Mouse (Mus musculus): ENCODE measurements around the gene Mycbp. TPM values are rescaled to one million over a fixed set of nuclear protein-coding genes. Genes with fewer than 3 reads are reported as not detected.

Mycbp gene
- 17.6 to 21.5 TPM (median 20.6 TPM) in 3 replicates for total RNA-seq (2017)

DNA sequence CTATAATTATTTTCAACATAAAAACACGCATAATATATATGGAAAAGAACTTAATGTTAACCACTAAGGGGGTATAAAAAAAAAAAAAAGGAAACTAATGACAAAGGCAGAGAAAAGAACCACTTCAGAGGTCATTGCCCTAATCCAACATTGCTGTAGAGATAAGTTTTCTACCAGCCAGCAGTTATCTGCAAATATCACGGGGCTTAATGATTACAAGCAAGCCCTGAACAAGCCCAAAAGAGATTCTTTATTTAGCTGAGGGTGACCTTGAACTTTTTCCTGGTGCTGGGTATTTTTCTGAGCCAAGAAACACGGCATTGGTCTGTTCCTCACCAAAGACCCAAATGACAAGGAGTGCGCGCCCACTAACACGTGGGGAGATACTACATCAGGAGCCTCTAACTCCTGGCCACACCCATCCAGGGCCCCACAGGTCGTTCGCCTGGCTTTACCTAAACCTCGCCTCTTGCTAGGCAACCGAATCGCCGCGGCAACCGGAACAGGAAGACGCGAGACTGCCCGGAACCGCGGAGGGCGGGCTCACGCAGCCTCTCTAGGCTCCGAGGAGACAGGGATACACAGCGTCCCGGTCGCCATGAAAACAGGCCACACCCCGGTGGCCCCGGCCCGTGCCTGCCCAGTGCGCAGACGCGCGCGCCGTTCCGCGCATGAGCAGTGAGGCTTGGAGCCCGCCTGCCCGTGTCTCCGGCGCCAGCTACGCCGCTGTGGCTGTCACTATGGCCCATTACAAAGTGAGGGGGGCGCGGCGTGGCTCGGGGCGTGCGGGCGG is at the start of gene Mycbp:
TSS of gene Mycbp (plus strand) at position 500 of the 793 bp plus-strand sequence.
- ATAC-seq (replicated peaks; ENCODE audit: insufficient number of reproducible peaks, low FRiP score, low TSS enrichment, poor library complexity, severe bottlenecking): peak; percentile 98

DNA sequence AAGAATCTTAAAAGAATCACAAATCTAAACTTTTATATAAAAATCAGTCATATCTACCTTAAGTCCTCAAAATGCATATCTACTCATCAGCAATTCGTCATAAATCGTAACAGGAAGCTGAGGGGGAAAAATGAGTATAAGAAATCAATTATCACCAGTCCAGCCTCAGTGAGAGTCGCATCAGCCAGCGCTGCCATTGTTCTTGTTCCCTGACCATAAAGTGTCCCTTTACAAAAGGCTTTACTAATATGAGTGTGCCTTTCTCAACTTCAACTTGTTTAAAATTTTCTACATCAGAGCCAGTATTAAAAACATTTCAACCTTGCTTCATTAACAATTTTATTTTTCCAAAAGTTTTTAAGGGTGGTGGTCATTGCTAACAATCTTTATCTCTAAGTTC is 47.7 kb upstream of the Mycbp start:
- no peak for ATAC-seq (replicated peaks; ENCODE audit: insufficient number of reproducible peaks, low FRiP score, low TSS enrichment, poor library complexity, severe bottlenecking)

DNA sequence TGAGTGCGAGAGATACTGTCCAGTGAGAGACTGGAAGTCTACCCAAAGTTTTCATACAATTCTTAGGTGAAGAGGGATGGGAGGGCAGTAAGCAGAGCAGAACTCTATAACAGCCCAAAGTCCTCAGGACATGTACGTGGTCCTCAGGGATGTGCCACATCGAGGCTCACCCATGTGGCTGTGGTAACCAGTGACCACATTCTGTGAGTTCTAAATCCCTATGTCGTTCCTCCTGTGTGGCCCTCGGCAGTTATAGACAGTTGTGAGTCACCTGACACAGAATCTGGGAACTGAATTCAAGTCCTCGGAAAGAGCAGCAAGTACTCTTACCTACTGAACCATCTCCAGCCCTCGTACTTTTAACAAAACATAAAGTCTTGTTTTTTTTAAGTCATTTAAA is 46.5 kb upstream of the Mycbp start:
- no peak for ATAC-seq (replicated peaks; ENCODE audit: insufficient number of reproducible peaks, low FRiP score, low TSS enrichment, poor library complexity, severe bottlenecking)

DNA sequence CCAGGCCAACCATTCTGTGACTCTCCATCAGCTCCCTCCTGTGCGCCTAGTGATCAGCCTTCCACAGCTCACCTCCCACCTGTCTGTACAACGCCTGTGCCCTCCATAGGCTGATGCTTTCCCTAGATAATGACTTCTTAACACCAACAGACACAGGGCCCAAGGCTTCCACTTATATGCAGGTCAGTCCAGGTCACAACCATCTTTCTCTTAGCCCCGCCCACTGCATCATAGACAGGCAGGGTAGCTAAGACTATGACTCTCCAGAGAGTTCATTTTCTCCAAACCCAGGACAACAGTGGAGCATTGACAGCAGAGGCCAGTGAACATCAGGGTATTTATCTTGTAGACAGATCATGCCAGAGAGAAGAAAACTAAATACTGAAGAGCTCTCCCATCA is 45.3 kb upstream of the Mycbp start, which contains the start of gene 4933427I04Rik:
TSS of gene 4933427I04Rik (plus strand) at position 301 of the 400 bp plus-strand sequence.
- ATAC-seq (replicated peaks; ENCODE audit: insufficient number of reproducible peaks, low FRiP score, low TSS enrichment, poor library complexity, severe bottlenecking): no peak

DNA sequence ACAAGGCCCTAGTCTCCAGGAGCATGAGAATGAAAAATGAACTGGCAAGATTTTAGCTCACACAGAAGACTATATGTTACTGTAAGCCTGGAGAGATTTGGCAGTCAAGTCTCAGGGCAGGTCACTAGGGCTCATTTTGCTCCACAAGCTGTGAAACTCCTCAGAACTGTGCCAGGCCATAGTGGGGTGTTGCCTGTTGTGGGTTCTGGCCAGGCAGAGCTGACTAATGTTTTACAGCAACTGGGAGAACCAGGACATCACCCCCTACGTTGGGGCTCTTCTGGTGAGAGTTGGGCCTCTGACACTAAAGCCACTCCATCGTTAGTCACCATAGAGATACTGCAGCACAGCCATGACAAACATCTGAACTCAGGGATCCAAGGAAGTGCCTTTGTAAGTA is 44.8 kb upstream of the Mycbp start:
- ATAC-seq (replicated peaks; ENCODE audit: insufficient number of reproducible peaks, low FRiP score, low TSS enrichment, poor library complexity, severe bottlenecking): no peak

DNA sequence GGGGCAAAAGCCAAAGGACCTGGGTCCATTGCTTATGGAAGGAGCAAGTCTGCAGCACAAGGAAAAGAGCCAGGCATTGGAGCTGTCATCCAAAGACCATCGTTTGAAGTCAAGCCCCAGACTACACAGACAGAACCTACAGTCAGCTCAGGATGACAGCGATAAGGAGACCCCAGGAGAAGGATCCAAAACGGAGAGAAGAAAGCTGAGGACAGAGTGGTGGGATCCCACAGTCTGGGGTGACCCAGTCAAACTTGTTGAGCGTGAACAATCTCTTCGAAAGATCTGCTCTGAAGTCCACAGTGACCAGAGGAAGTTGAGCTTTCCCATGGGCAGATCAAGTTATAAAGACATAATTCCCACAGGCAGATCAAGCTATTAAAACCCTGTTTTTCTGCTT is 44.0 kb upstream of the Mycbp start:
- ATAC-seq (replicated peaks; ENCODE audit: insufficient number of reproducible peaks, low FRiP score, low TSS enrichment, poor library complexity, severe bottlenecking): no peak

DNA sequence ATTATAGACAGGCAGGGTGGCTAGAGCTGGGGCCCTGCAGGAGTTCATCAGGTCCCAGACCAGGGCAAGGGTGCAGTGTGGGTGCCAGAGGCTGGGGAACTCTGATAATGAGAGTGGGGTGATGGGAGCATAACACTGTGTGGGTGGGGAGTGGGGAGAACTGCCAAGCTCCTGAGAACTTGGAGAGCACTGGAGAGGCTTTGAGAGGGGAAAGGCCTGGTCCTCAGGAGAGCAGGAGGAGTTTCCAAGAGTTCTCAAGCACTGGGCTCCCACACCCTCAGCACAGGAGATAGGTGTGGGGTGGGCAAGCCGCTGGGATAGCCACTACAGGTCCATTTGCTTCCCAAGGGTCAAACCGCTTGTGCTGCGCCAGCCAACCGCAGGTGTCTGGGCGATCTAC is 10.9 kb upstream of the Mycbp start:
- ATAC-seq (replicated peaks; ENCODE audit: insufficient number of reproducible peaks, low FRiP score, low TSS enrichment, poor library complexity, severe bottlenecking): no peak

DNA sequence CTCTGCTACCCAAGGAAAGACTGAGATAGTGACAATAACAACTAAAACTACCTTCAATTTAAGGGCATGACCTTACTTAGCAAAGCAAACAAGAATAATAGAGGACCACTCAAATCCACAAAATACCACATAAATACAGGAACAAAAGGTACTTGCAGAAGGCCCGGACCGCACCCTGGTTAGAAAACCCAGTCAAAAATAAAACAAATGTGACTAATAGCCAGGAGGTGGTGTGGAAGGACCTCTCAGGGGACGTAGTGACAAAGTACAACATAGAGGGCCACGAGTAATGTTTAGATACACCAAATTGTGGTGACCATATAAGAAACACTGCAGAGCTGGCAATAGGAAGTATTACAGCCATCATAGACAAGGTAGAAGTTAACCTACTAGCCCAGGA is 10.3 kb upstream of the Mycbp start:
- no peak for ATAC-seq (replicated peaks; ENCODE audit: insufficient number of reproducible peaks, low FRiP score, low TSS enrichment, poor library complexity, severe bottlenecking)

DNA sequence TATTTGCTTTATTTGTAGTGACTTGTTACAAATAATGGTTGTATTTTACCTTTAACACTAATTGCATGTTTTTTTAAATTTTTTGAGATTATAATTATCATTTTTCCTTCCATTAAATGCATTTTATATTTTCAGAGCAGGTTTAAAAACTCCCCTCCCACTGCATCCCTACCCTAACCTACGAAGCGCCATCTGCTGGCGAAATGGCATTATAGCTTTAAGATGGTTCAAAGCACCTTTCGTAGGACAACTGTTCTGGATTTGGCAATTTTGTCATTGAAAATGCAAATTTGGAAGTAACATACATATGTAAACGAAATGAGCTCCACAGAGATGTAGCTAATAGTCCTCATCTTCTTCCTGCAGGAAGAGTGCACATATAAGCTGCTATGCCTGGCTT is 5.9 kb upstream of the Mycbp start:
- no peak for ATAC-seq (replicated peaks; ENCODE audit: insufficient number of reproducible peaks, low FRiP score, low TSS enrichment, poor library complexity, severe bottlenecking)

DNA sequence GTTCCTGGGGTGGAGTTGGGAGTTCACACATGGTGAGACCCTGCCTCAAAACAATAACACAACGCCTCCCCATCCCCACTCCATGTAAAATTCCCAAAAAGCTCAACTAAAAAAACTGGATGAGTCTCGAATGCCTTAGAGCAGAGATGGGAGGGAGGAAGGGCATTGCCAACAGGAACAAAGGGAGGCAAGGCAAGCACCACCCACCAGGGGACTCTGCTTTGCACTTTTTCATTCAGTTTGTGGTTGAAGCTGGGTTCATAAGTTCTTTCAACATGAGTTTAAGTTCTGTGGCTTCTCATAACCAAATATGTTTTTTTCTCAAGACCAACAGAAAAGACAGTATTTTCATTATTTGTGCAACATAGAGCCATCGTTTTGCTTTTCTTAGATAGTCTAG is 1.2 kb upstream of the Mycbp start:
- ATAC-seq (replicated peaks; ENCODE audit: insufficient number of reproducible peaks, low FRiP score, low TSS enrichment, poor library complexity, severe bottlenecking): no peak

DNA sequence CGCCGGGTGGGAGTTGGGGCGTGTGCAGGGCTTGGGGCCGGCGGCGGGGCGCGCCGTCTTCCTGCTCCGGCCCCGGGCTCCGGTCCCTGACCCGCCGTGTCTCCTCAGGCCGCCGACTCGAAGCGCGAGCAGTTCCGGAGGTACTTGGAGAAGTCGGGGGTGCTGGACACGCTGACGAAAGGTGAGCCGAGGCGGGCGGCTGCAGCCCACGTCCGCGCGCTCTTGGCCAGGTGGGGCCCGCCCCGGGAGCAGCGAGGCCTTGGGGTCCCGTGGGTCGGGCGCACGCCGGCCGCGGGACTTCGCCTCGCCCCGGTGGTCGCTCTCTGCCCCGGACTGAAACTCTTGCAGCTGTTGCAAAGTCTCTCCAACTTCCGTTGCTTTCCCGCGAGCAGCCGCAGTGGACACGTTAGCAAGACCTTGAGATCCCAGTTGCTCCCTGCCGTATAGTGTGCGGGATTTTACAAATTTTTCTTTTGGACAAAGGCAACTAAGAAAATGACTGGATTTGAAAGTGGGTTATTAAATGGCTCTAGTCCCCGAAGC is 565 bp downstream of the Mycbp start:
- ATAC-seq (replicated peaks; ENCODE audit: insufficient number of reproducible peaks, low FRiP score, low TSS enrichment, poor library complexity, severe bottlenecking): no peak; the same call in 1 of the 2 replicates

DNA sequence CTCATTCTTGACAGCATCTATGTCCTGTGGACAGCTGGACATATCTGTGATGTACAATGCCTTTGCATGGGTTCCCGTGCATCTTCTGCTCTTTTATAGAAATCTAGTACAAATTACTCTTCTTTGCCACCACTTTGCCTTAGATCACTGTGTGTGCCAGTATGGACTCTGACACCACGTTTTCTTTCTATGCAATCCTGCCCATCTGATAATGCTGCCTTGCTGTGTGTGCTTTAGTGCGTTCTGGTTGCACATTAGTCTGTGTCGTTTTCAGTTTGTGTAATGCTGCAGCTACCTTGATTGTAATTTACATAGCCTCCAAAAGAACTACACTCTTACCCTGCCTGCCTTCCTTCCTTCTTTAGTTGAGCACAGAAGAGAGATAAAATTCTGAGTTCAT is 6.9 kb downstream of the Mycbp start:
- ATAC-seq (replicated peaks; ENCODE audit: insufficient number of reproducible peaks, low FRiP score, low TSS enrichment, poor library complexity, severe bottlenecking): no peak

DNA sequence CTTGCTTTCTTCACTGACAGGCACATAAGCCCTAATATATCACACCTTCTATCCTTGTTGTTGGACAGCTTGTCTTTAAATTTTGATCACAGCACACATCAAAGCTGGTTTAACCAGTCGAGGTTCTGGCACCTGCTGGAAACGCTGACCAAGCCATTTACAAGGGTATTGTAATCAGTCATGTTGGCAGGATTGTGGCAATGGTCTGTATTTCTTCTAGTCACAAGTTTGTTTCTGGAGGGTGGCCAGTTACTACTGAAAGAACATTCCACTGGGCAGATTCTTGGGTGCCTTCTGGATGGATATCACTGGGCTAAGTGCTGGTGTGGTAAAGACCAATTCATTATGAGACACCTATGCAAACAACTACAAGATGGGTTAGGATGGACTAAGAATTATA is 7.8 kb downstream of the Mycbp start:
- no peak for ATAC-seq (replicated peaks; ENCODE audit: insufficient number of reproducible peaks, low FRiP score, low TSS enrichment, poor library complexity, severe bottlenecking)

DNA sequence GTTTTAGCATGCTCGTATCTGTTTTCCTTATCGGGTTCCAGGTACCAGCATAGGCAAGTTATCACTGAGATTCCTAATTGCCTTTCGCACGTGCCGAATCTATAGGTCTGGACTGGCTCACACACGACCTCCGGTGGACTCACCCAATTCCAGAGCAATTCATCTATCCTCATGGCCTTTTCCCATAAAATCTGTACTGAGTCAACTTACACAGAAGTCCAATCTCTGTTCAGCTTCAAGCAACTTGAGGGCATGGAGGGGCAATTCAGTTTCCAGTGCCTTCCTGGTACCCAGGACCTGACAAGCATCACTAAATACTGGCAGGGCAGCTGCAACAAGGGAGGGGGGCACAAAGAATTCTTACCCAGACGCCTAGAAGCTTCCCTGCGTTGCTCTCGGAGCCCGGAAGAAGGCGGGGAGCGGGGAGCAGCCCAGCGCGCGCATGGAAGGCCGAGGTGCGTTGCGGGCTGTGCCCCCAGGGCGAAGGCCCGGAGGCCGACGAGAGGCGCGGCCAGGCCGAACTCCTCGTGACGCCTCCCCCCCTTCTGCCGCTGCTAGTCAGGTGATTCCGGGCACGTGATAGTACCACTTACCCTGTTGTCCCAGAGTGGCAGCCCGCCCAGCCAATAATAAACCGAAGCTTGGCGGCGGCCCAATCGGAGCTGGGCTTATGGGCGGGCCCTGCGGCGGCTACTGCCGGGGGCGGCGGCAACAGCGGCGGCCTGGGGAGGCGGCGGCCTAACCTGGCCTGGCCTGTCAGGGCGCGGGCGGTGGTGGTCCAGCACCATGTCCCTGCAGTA is 12.3 kb downstream of the Mycbp start, which contains the start of gene Rragc:
TSS of gene Rragc (plus strand) at position 699 of the 800 bp plus-strand sequence.
- ATAC-seq (replicated peaks; ENCODE audit: insufficient number of reproducible peaks, low FRiP score, low TSS enrichment, poor library complexity, severe bottlenecking): peak; percentile 99

DNA sequence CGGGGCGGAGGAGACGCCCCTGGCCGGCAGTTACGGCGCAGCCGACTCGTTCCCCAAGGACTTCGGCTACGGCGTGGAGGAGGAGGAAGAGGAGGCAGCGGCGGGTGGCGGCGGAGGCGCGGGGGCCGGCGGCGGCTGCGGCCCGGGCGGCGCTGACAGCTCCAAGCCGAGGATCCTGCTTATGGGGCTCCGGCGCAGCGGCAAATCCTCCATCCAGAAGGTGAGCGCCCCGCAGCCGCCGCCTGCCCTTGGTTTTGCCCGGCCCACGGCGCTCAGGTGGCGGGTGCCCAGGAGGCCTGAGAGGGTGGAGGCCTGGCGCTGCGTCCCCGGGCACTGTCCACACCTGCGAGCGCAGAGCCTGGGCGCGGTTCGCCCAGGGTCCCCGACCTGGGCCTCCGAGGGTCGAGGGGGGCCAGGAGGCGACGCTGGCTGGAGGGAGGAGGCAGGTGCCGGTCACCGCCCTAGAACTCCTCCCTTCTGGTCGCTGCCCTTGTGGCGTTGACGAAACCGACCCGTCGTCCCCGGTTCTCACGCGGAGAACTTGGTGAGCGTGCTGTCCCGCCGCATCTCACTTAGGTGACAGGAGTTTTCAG is 13.0 kb downstream of the Mycbp start, which contains the start of gene 4930535I16Rik:
TSS of gene 4930535I16Rik (minus strand) at position 475 of the 593 bp plus-strand sequence.
- no peak for ATAC-seq (replicated peaks; ENCODE audit: insufficient number of reproducible peaks, low FRiP score, low TSS enrichment, poor library complexity, severe bottlenecking)

DNA sequence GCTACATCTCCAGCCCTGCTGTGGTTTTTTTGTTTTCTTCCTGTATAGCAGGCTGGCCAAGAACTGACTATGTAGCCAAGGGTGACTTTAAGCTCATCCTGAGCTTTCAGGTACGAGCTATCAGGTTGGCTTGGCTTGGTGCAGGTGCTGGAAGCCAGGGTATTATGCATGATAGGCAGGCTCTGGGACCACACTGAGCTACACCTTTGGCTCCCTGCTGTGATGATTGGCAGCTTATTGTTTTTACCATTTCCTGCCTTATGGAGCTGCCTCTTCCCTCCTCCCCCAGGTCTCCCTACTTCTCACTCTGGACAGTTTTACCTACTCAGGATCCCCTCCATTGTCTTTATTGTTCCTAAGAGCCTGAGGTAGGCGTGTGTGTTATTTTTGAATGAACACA is 14.2 kb downstream of the Mycbp start:
- ATAC-seq (replicated peaks; ENCODE audit: insufficient number of reproducible peaks, low FRiP score, low TSS enrichment, poor library complexity, severe bottlenecking): no peak

DNA sequence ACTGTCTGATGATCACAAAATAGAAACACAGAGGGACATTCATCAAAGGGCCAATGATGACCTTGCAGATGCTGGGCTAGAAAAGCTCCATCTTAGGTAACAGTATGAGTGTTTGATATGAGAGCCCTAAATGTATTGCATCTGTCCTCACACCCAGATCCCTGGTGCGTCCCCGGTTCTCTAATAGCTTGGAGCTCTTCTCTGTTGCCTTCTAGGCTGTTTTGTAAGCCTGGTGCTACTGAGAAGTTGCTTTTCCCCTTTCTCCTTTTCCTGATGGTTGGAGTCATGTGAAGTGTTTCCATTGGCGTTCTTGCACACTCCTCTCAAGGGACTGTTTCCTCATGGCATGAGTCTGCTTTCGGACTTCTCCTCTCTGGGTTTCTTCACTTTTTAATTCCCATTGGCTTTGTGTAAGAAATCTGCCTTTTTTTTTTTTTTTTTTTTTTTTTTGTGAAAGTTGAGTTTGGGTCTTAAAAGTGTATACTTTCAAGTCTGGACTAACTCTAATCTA is 16.5 kb downstream of the Mycbp start:
- no peak for ATAC-seq (replicated peaks; ENCODE audit: insufficient number of reproducible peaks, low FRiP score, low TSS enrichment, poor library complexity, severe bottlenecking)

DNA sequence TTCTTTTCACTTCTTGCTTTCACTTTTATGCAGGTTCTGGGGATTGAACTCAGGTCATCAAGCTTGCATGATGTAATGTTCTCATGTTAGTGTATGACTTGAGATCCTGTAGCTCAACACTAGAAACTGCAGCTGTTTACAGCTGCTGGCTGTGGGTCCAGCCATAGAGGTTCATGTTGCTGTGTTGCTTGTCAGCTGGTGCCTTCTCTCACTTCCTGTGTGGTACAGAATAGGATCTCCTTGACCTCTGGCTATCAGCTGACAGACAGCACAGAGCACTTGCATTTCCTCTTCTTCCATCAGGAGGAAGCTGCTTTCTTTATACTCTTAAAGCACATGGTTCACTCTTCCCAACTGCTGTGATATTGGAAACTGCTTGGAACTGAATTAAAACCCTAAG is 23.3 kb downstream of the Mycbp start:
- ATAC-seq (replicated peaks; ENCODE audit: insufficient number of reproducible peaks, low FRiP score, low TSS enrichment, poor library complexity, severe bottlenecking): peak; percentile 92

DNA sequence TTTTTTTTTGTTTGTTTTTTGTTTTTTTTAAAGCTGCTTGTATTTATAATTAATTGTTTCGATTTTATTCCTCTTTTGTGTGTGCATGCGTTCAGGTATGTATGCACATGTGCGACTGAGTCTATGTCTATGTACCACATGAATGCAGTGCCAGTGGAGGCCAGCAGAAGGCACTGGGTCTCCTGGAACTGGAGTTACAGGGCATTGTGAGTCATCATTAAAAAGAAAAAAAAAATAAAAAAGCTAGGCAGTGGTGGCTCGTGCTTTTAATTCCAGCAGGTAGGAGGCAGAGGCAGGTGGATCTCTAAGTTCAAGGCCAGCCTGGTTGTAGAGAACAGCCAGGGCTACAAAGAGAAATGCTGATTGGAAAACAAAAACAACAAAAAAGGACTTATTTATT is 25.4 kb downstream of the Mycbp start:
- no peak for ATAC-seq (replicated peaks; ENCODE audit: insufficient number of reproducible peaks, low FRiP score, low TSS enrichment, poor library complexity, severe bottlenecking)

Data from monocyte, adult 5-6 weeks (primary cell).